Mouse (Mus musculus): ENCODE measurements around the gene Gpr85.

- TF ChIP-seq POLR2A (IDR thresholded peaks at IDR 0.05; ENCODE audit: control insufficient read depth, low read depth, low read length): no peak
- no peak for TF ChIP-seq CTCF (IDR thresholded peaks at IDR 0.05; ENCODE audit: control insufficient read depth, insufficient read depth, insufficient replicate concordance, low read depth, low read length)
Observed at GRCm38 (mm10) chr6:13854230-13854629, 14.5 kb upstream of the Gpr85 start.

All from testis, adult 2 months (tissue).